Mouse (Mus musculus) heart, adult 8-10 months (tissue): Measurements from ENCODE around the gene Dph6. TPM values are rescaled to one million over a fixed set of nuclear protein-coding genes. Genes with fewer than 3 reads are reported as not detected.

Source experiments
- DNase-seq: peaks from one replicate; pipeline ENCODE4 v3.0.0; 2022; ENCODE audit warnings: low spot score
- total RNA-seq, 4 experiments: library from RNA; stranded (reverse); gene quantifications; 2 replicates each; pipeline ENCODE4 v1.2.4; 2022

The Dph6 gene
- total RNA-seq, 4 experiments from 2014 or later: 5.7 to 8.0 (median 7.2) TPM

DNA sequence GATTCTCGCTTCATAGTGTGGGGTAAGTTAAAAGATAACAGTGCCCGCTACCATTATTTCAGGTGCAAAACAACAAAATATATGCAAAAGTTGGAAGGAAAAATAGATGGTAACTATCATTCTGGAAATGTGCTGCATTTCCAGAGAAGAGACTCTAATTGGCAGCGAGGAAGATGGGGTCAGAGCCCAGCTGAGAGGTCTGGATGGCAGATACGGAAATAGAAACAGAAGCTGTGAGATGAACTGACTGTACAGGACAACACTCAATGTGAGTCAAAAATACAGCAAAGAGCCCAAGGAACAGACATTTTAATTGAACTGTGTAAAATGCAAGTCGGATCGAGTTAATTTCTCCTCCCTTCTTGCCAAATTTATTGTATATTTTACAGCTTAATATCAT is 114.3 kb downstream of the Dph6 start:
- DNase-seq: no peak

GRCm38 (mm10) chr2:114536032-114536431 is 118.7 kb downstream of the Dph6 start:
- no peak for DNase-seq

DNA sequence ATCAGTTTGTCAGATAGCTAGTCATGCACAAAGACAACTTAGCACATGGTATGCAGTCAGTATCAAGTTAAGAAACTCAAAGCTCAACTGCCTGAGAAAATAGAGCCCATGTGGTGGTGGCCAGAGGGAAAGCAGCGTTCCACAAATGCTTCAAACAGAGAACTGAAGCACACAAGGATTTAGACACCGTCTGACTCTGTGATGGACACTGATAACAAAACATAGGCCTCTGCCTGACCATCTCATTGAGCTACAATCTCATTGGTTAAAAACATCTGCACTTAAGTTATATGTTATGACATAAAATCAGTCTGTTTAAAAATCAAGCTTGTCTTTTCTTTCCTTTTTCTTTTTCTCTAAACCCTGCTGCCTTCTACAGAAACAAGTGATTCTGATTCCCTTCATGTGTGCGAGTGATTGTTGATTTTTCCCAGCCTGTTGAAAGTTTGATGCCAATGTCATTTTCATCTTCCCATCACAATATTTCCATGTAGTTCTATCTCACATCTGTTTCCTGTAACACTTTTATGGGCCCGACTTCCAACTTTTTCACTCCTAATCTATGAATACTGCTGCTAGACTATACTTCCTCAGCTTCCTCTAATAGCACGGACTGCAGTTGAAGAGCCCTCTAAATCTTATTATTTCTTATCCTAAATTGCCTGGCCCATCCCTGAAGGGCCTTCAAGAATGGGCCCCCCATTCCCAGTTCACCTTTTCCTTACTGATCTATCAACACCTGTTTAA is 123.6 kb downstream of the Dph6 start:
- DNase-seq: no peak

DNA sequence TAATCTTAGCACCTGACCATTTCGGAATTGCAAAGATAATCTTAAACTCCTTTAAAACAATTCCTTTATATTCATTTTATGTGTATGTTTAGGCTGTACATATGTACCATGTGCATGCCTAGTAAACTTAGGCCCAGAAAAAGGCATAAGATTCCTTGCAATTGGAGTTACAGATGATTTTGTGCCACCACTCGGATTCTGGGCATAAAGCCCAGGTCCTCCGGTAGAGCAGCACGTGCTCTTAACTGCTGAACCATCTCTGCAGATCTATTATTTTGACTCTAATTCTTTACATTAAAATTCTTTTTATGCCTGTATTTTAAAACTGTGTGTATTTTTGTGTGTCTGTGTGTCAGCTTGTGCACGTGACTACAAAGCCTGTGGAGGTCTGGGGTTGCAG is 134.3 kb downstream of the Dph6 start:
- no peak for DNase-seq

DNA sequence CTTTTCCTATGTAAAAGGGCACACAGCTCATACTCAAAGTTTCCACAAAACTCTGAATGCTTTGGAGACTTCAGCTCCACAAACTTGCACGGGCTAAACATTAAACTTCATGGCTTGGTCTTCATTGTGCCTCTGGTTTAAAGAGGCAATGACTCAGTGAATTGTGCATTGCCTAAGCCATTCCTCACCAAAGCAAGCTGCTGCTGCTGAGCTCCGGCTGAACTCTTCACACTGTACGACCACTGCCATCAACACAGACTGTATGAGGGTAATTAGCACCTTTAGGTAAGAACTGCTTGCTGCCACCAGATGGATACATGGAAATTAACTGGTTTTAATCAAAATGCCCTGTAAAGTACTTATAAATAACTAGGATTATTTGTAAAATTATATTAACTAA is 134.9 kb downstream of the Dph6 start:
- no peak for DNase-seq

- no peak for DNase-seq
Observed at GRCm38 (mm10) chr2:114492398-114492797, 162.4 kb downstream of the Dph6 start.

DNA sequence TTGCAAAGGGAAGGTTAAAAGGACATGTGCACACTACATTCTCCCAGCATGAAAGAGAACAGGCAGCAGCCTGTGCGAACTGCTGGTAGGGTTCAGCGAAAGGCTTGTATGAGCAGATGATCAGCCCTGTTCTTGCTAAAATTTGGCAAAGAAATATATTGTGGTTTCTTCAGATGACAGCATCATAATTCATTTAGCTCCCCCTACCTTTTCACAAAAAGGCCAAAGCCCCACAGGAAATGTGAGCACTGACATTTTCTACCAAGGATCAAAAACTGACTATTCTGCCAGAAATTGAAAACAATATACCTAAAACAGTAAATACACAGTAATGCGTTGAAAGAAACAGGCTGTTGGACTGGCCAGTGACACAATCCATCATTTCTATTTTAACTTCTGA is 162.9 kb downstream of the Dph6 start:
- DNase-seq: no peak

DNA sequence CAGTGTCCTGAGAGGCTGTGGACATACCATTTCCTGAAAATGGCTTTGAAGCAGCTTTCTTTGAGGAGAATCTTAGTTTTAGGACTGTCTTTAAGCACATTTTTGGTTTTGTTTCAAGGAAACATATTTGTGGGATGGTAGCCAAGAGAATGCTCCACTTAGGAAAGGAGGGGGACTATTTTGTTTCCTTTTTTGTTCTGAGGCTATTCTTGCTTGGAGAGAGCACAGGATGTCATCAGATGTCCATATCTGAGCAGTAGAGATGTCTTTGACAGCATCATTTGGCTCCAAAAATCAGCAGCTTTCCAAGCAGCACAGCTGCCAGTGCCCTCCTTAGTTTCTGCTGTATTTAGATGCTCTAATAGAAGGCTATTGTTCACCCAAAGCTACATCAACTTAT is 167.8 kb downstream of the Dph6 start:
- no peak for DNase-seq
